Mouse (Mus musculus) ovary, adult 18-20 months (tissue): ENCODE results near the gene Fbln5.
A peak's percentile ranks its signal among the peaks of the same experiment; 100 is the strongest.

ENCODE experiments used
- DNase-seq: peaks from one replicate; pipeline ENCODE4 v3.0.0; 2022; ENCODE audit warnings: low spot score, mixed read lengths

The Fbln5 gene

GRCm38 (mm10) chr12:101810515-101810914 lies 8.3 kb downstream of the Fbln5 start:
- no peak for DNase-seq

- no peak for DNase-seq
These were observed 11.5 kb downstream of the Fbln5 start for GRCm38 (mm10) chr12:101807400-101807799.

DNA sequence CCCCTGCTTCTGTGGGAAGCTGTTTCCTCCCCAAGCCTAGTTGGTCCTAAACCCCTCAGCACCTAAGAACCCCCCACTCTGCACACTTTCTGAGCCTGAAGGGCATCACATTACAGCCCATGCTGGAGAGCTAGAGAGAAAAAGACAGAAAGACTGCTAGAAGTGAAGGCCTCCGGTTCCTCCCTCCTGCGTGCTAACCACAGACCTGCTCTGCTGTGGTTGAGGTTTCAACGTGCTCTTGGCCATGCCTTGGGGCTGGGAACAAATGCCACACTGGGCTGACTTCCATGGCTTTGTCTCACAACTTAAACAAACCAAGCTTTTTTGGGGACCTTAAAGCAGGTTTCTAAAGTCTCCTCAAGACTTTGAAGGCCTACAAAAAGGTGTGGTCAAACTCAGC lies 16.4 kb downstream of the Fbln5 start:
- DNase-seq: no peak

DNA sequence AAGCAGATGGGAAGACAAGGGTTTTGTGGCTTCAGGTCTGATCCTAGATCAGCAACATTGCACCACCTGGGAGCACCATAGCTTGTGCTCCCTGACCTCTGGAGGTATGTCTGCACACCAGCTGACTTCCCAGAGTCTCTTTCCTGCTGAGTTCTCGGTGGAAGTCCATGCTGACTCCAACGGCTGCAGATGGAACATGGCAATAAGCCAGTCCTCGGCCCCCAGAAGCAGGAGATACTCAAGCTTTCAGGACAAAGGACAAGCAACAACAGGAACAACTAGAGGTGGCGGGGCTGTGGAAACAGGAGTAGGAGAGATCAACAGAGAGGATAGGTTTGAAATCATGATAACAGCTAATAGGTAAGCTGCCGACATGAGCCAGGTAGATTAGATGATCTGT lies 17.1 kb downstream of the Fbln5 start:
- DNase-seq: no peak

GRCm38 (mm10) chr12:101801051-101801450 lies 17.8 kb downstream of the Fbln5 start:
- no peak for DNase-seq

- no peak for DNase-seq
These were observed 20.5 kb downstream of the Fbln5 start for GRCm38 (mm10) chr12:101798189-101798922.

DNA sequence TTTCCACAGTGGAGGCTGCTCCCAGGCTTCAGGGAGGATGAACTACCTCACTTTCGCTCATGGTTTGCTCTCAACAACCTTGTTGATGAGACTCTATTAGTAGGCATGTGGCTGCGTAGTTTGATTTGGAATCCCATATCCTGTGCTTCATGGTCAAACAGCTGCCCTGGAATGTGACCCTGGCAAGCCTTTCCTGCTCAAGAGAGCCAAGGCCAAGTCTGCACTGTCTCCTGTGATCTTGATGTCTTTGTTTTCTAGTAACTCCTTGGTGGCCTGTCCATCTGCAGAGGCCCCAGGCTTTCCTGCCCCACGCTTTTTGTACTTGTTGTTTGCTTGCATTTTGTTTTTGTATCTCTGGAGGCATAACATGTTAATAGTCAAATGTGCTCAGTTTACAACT lies 24.4 kb downstream of the Fbln5 start:
- DNase-seq: peak; percentile 66

- no peak for DNase-seq
These were observed 25.6 kb downstream of the Fbln5 start for GRCm38 (mm10) chr12:101793221-101793621.

DNA sequence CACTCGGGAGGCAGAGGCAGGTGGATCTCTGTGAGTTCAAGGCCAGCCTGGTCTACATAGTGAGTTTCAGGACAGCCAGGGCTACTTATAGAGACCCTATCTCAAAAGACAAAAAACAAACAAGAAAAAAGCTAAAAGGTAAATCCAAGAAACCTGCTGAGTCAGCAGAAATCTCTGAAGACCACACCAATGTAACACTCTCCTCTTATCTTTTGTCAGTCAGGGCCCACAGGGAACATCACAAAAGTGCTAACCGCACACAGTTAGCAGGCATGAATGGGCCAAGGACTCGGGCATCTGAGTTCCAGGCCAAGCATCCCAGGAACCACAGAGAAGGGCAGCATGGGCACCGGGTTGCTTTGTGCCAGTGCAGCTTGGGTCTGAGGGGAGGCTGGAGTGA lies 26.2 kb downstream of the Fbln5 start:
- DNase-seq: no peak

DNA sequence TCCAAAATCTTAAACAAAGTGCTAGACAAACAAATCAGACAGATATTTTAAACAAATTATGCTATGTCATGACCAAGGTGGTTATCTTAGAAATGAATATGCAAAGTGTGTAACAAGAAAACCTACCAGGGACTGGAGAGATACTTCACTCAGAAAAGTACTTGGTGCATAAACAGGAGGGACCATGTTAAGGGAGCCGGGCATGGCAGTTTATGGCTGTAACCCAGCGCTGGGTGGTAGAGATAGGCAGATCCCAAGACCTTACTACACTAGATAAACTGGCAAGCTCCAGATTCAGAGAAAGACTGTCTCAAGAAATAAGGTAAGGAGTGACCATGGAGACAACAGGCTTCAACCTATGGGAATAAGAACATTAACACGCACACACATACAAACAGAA lies 29.1 kb downstream of the Fbln5 start:
- no peak for DNase-seq

DNA sequence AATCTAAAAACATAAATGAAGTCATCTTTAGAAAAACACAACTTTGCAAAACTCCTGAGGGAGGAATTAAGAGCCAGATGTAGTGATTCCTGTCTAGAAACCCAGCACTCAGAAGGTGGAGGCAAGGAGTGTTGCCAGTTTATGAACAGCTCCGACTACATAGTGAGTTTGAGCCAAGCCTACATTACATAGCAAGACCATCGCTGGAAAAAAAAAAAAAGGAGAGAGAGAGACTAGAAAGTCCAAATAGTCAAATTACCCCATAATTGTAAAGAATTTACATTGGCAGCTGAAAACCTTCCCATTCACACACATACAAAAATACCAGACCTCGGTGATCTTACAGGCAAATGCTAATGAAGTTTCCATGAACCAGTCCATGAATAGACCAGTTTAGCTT lies 29.6 kb downstream of the Fbln5 start:
- DNase-seq: no peak

DNA sequence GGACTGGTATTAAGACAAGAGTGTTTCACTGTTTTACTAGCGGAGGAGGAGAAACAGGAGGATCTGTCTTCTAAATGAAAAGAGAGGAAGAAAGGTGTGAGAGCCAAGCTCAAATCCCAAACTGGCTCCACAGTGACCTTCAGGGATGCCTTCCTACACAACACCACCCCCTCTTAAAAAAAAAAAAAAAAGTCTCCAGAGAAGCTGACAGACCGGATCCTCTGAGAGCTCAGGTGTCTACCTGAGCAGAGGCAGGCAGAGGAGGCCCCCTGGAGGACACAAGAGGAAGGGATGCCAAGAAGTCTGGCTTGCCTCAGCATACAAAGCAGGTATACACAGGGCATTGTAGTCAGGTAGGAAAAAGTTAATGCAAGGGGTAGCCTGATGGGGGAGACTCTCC lies 36.1 kb downstream of the Fbln5 start:
- no peak for DNase-seq

GRCm38 (mm10) chr12:101780915-101781314 lies 37.9 kb downstream of the Fbln5 start:
- DNase-seq: no peak

DNA sequence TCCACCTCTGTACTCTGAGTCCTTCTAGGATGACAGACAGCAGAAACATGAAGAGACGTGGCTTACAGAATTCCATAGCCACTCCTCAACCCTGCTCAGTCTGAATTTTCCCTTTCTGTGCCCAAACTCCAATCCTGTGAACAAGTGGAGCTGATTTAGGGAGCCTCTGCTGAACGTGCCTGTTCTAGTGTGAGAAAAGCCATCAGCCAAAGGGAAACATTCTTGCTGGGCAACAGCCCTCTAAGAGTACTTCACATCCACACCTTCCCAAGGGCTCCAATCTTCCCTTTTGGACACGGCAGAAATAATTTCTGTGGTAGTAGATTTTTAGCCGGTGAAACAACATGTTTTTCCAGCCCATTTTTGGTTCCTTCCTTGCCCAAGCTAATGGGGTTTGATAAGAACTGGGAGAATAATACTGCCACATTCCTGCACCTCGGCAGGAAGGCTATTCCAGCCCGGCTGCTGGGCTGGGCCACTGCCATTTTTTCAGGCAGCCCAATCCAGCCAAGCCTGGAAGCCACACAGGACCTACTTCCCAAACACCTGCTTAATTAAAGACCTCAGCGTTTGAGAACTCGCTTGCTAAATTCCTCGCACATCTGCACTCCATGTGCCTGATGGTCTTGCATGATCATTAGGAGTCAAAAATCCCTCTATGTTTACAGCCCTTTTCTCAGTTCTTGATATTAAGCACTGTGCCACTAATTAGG lies 41.1 kb downstream of the Fbln5 start:
- DNase-seq: no peak

GRCm38 (mm10) chr12:101776383-101776782 lies 42.5 kb downstream of the Fbln5 start:
- no peak for DNase-seq

DNA sequence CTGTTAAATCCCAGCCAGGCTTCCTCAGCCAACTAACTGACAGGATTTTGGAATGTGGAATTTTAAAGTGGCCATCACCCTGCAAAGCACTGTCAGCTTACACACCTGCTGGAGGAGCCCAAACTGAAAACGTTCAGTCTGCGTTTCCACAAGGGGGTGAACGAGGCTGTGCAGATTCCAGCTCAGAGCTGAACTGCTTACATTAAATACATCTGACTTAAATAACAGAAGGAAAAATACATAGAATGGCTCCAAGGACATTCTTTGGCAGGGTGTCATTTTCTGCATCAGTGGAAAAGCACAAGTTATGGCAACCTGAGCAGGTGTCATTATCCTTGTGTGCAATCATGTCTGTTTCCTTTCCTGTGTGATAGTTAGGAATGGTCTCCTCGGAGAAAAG lies 44.7 kb downstream of the Fbln5 start:
- no peak for DNase-seq

- DNase-seq: no peak
These were observed 45.9 kb downstream of the Fbln5 start for GRCm38 (mm10) chr12:101772962-101773361.

DNA sequence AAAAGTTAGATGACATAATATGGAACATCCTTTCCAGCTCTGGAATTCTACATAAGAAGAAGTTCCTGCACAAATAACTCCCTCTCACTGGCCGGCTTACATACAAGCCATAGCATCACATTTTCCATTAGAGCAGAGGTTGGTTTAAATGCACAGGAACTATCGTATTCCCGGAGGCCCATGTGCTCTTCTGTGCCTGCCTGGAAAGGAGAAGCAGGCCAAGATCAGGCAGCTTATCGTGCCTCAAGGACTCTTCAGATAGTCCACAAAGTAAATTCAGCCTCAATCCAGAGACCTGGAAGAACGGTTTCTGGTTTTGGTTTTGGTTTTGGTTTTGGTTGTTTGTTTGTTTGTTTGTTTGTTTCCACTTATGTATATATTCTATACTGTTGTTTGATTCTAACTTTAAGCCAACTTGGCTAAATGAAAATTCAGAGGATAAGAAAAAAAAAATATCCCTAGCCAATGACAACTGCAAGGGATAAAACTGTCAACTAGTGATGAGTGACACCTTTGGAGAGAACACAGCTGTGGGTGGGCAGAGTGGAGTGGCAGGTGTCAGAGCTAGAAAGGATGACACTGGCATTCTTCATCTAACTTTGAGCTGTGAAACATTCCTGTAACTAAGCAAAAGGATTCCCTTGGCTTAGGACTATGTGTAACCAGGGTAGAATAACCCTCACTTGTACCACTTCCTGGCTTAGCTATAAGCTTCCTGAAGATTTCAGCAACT lies 48.4 kb downstream of the Fbln5 start:
- DNase-seq: peak; percentile 28

GRCm38 (mm10) chr12:101767306-101768053 lies 51.4 kb downstream of the Fbln5 start:
- DNase-seq: no peak

- DNase-seq: no peak
These were observed 52.5 kb downstream of the Fbln5 start for GRCm38 (mm10) chr12:101766228-101766852.

GRCm38 (mm10) chr12:101764870-101765269 lies 54.0 kb downstream of the Fbln5 start:
- no peak for DNase-seq

DNA sequence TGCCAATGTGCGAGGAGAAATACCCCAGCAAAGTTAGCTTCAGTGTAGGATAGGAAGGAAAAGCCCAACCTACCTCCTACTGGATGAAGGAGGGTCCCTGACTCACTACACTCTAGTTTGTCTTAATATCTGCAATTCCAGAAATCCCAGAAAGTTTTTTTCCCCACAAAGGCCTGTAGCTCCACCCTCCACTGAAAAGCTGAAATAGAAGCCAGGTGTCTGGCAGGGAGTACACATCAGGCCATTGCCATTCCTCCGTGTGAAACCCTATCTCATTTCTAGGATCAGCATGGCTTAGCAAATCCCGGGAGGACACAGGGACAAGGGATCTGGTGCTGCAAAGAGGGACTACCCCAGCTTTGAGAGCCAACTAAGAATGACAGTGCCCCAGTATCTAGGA lies 55.8 kb downstream of the Fbln5 start:
- DNase-seq: no peak
